Mouse (Mus musculus): ENCODE measurements at regions not wholly inside any gene's neighbourhood (a gene's known extent, or its start where the extent isn't known, plus 50 kb on each side); places are given as distances from the start of the nearest gene placed in this dataset.

- TF ChIP-seq RCOR1 (conservative IDR thresholded peaks at IDR 0.05; ENCODE audit: low read depth, low read length) = no peak
- TF ChIP-seq ELF1 (IDR thresholded peaks at IDR 0.05; ENCODE audit: low read depth, low read length) = no peak
- TF ChIP-seq EP300 (IDR thresholded peaks at IDR 0.05; ENCODE audit: low read length) = no peak
- TF ChIP-seq NELFE (IDR thresholded peaks at IDR 0.05; ENCODE audit: low read depth, low read length) = no peak
- no peak for TF ChIP-seq SIN3A (IDR thresholded peaks at IDR 0.05; ENCODE audit: low read length)
- no peak for TF ChIP-seq ZKSCAN1 (IDR thresholded peaks at IDR 0.05; ENCODE audit: borderline replicate concordance, low read depth, low read length)
- TF ChIP-seq PAX5 (IDR thresholded peaks at IDR 0.05; ENCODE audit: low read length) = no peak
- no peak for DNase-seq (ENCODE audit: extremely low read depth)
- dilution Hi-C loops (cut with MboI; ENCODE audit: extremely low pct_ligation_motif_present, extremely low pct_unique_long_range_greater_than_20kb, low sequenced_read_pairs) = no loop called here
- Histone ChIP-seq H3K4me3 (replicated peaks in 1 of 3; ENCODE audit: low read depth in 2 of 3, low read length in 2 of 3, poor library complexity in 1 of 3) (no peak overlapping the region), H3K9me3 (replicated peaks; ENCODE audit: low read length) (no peaks in the 10 kb centered on the region), H3K27me3 (replicated peaks) (no peaks in the 10 kb centered on the region), H3K79me2 (replicated peaks; ENCODE audit: control insufficient read depth, extremely low read depth, insufficient read depth, poor library complexity, severe bottlenecking) (no peaks in the 10 kb centered on the region), H3K4me2 (ENCODE audit: insufficient read depth, low read depth, poor library complexity, severe bottlenecking) (no peak overlapping the region), H3K36me3 (replicated peaks in 1 of 2; ENCODE audit: control insufficient read depth in 1 of 2, insufficient read depth in 1 of 2, low read length in 1 of 2) (no peaks in the 10 kb centered on the region), H3K4me1 (ENCODE audit: control insufficient read depth in 1 of 2, insufficient read depth in 2 of 2) (no peaks in the 10 kb centered on the region), H3K9ac (ENCODE audit: insufficient read depth, low read depth) (no peak overlapping the region), H3K27ac (ENCODE audit: insufficient read depth, low read depth) (no peak overlapping the region)
- in situ Hi-C loops (cut with MboI; ENCODE audit: low pct_ligation_motif_present, low pct_unique_long_range_greater_than_20kb, low sequenced_read_pairs) = no loop called here
Observed at GRCm38 (mm10) chr5:39138375-39138774, 261.8 kb upstream of the Clnk start.

GRCm38 (mm10) chr5:39128931-39129330 lies 252.3 kb upstream of the Clnk start:
- Histone ChIP-seq H3K4me2 (ENCODE audit: insufficient read depth, low read depth, poor library complexity, severe bottlenecking) (no peak overlapping the region), H3K9ac (ENCODE audit: insufficient read depth, low read depth) (no peak overlapping the region), H3K27me3 (replicated peaks) (no peaks in the 10 kb centered on the region), H3K9me3 (replicated peaks; ENCODE audit: low read length) (no peaks in the 10 kb centered on the region), H3K4me3 (replicated peaks in 1 of 3; ENCODE audit: low read depth in 2 of 3, low read length in 2 of 3, poor library complexity in 1 of 3) (no peak overlapping the region), H3K27ac (ENCODE audit: insufficient read depth, low read depth) (no peak overlapping the region), H3K79me2 (replicated peaks; ENCODE audit: control insufficient read depth, extremely low read depth, insufficient read depth, poor library complexity, severe bottlenecking) (no peaks in the 10 kb centered on the region), H3K36me3 (replicated peaks in 1 of 2; ENCODE audit: control insufficient read depth in 1 of 2, insufficient read depth in 1 of 2, low read length in 1 of 2) (no peaks in the 10 kb centered on the region), H3K4me1 (ENCODE audit: control insufficient read depth in 1 of 2, insufficient read depth in 2 of 2) (no peaks in the 10 kb centered on the region)
- no peak for DNase-seq (ENCODE audit: extremely low read depth)
- in situ Hi-C loops (cut with MboI; ENCODE audit: low pct_ligation_motif_present, low pct_unique_long_range_greater_than_20kb, low sequenced_read_pairs) = no loop called here
- dilution Hi-C loops (cut with MboI; ENCODE audit: extremely low pct_ligation_motif_present, extremely low pct_unique_long_range_greater_than_20kb, low sequenced_read_pairs) = no loop called here
- no peak for TF ChIP-seq ELF1 (IDR thresholded peaks at IDR 0.05; ENCODE audit: low read depth, low read length)
- TF ChIP-seq E2F4 (IDR thresholded peaks at IDR 0.05; ENCODE audit: insufficient replicate concordance, low read depth, low read length) = no peak

GRCm38 (mm10) chr5:39126833-39127232 lies 250.2 kb upstream of the Clnk start:
- dilution Hi-C loops (cut with MboI; ENCODE audit: extremely low pct_ligation_motif_present, extremely low pct_unique_long_range_greater_than_20kb, low sequenced_read_pairs) = no loop called here
- no peaks in the 10 kb centered on the region for H3K4me1 ChIP-seq (ENCODE audit: control insufficient read depth in 1 of 2, insufficient read depth in 2 of 2)
- no peak overlapping the region for H3K4me2 ChIP-seq (ENCODE audit: insufficient read depth, low read depth, poor library complexity, severe bottlenecking)
- H3K9me3 ChIP-seq (replicated peaks; ENCODE audit: low read length) = no peaks in the 10 kb centered on the region
- no peaks in the 10 kb centered on the region for H3K36me3 ChIP-seq (replicated peaks in 1 of 2; ENCODE audit: control insufficient read depth in 1 of 2, insufficient read depth in 1 of 2, low read length in 1 of 2)
- DNase-seq (ENCODE audit: extremely low read depth) = no peak
- TF ChIP-seq NRF1 (IDR thresholded peaks at IDR 0.05; ENCODE audit: low read depth, low read length) (no peak), JUN (IDR thresholded peaks at IDR 0.05; ENCODE audit: insufficient read depth, low read depth, low read length) (no peak), MAZ (IDR thresholded peaks at IDR 0.05; ENCODE audit: low read depth, low read length) (no peak)
- in situ Hi-C loops (cut with MboI; ENCODE audit: low pct_ligation_motif_present, low pct_unique_long_range_greater_than_20kb, low sequenced_read_pairs) = no loop called here
- no peak overlapping the region for H3K9ac ChIP-seq (ENCODE audit: insufficient read depth, low read depth)
- H3K79me2 ChIP-seq (replicated peaks; ENCODE audit: control insufficient read depth, extremely low read depth, insufficient read depth, poor library complexity, severe bottlenecking) = no peaks in the 10 kb centered on the region
- no peak overlapping the region for H3K4me3 ChIP-seq (replicated peaks in 1 of 3; ENCODE audit: low read depth in 2 of 3, low read length in 2 of 3, poor library complexity in 1 of 3)
- no peak overlapping the region for H3K27ac ChIP-seq (ENCODE audit: insufficient read depth, low read depth)
- no peaks in the 10 kb centered on the region for H3K27me3 ChIP-seq (replicated peaks)
